Mouse (Mus musculus) C2C12 (cell line): ENCODE data around the gene Rrp8.

Experiments
- CTCF ChIP-seq: IDR thresholded peaks from one replicate; pipeline ENCODE4 v1.5.1; 2011; ENCODE audit not compliant: control insufficient read depth, insufficient read depth, insufficient read length
- MAX ChIP-seq: IDR thresholded peaks from one replicate; pipeline ENCODE4 v1.6.1; 2011; ENCODE audit warnings: mild to moderate bottlenecking, control low read depth
- MYOG ChIP-seq: IDR thresholded peaks from one replicate; pipeline ENCODE4 v1.6.1; 2011; ENCODE audit not compliant: control insufficient read depth, insufficient read length; ENCODE audit errors: extremely low read depth
- USF1 ChIP-seq: IDR thresholded peaks from one replicate; pipeline ENCODE4 v1.6.1; 2011; ENCODE audit warnings: low read depth, mild to moderate bottlenecking, control low read depth, moderate library complexity

DNA sequence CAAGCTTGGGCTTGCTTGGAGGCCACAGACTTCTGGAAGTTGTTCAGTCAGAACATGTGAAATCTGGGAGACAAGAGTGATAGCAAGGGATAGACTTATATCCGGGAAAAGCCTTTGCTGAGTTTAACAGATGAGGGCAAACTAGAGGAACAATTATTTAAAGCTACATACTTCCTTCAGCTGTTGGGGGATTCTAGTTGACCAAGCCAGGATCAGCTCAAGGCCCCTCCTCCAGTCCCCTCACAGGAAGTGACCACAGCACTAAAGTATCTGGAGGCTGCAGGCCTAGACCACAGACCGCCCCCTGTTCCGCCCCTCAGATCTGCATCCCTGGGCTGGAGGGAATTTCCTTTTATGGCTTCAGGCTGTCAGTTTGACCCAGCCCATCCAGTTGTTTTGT is 1.8 kb upstream of the Rrp8 start:
- TF ChIP-seq CTCF (no peak), MAX (no peak), MYOG (no peak), USF1 (no peak)
